Mouse (Mus musculus): Measurements from ENCODE around the gene Spata17.

DNA sequence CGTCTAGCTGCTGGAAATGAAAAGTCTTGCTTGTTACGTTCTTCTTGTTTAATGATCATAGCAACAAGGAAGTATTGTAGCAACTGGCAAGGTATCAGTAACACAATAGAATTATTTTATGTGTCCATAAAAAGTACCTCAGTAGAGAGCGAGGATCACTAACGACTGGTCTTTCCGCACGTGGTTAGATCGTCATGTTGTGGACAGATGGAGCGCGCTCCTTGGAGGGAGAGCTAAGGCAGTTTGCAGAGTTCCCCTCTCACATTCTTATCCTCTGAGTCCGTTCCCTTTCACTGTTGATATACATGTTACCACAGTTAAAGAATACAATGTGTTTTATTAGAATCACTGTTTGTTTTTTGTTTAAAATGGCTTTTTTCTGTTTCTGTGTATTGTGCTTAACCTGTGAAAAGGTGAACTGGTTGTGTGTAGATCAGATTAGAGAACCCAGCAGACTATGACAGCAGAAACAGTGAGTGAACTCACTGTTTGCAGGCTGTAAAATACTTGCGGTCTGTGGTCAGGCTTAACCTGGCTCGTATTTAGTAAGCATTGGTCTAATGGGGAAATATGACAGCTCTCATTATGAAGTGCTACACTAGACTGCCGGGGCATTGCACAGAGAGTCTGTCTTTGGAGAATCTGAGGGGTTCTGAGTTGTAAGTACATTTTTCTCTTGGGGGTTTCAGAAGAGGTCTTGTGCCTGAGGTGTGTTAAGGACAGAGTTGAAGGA is 13.3 kb upstream of the Spata17 start:
- TF ChIP-seq CTCF (IDR thresholded peaks at IDR 0.05; ENCODE audit: insufficient read depth, low read length) (no peak), POLR2A (IDR thresholded peaks at IDR 0.05; ENCODE audit: borderline replicate concordance, extremely low read depth, low read depth, low read length) (no peak)

Measured in lung, adult 2 months (tissue).